Mouse (Mus musculus): Measurements from ENCODE around the gene Atg5.

GRCm38 (mm10) chr10:44400602-44401001 is 132.4 kb downstream of the Atg5 start:
- TF ChIP-seq EP300 (IDR thresholded peaks at IDR 0.05; ENCODE audit: insufficient read depth, low read depth, low read length): 0 out of 2 replicates have a peak, but pooled peaks have one; percentile 34
- TF ChIP-seq CTCF (IDR thresholded peaks at IDR 0.05; ENCODE audit: low read depth, low read length): no peak
- TF ChIP-seq POLR2A (IDR thresholded peaks at IDR 0.05; ENCODE audit: insufficient read depth, low read length): no peak

All from ES-Bruce4 (cell line).